Mouse (Mus musculus): ENCODE data around the gene Tubb2a. TPM values are rescaled to one million over a fixed set of nuclear protein-coding genes. Genes with fewer than 3 reads are reported as not detected.
"Not testable (repeated sequence)": the region's sequence is repeated elsewhere in the genome, so short reads cannot be mapped to it uniquely, and the experiment has no call there.

Gene Tubb2a
- polyA plus RNA-seq, 1 experiment, result 3,454 TPM

- peak; percentile 75 for DNase-seq (ENCODE audit: low read depth)
- TF ChIP-seq POLR2A (IDR thresholded peaks at IDR 0.05; ENCODE audit: borderline replicate concordance, extremely low read depth, insufficient read depth, insufficient read length, poor library complexity, severe bottlenecking), result 0 out of 2 replicates have a peak, but pooled peaks have one; percentile 7
- no peak for TF ChIP-seq CTCF (IDR thresholded peaks at IDR 0.05; ENCODE audit: borderline replicate concordance, extremely low read depth, insufficient read depth, insufficient read length)
Observed at GRCm38 (mm10) chr13:34088871-34089288, 11.1 kb upstream of the Tubb2a start.

- DNase-seq (ENCODE audit: low read depth), result peak; percentile 48
Observed at GRCm38 (mm10) chr13:34088201-34088649, 10.4 kb upstream of the Tubb2a start.

GRCm38 (mm10) chr13:34087052-34087812 is 9.4 kb upstream of the Tubb2a start:
- TF ChIP-seq CTCF (IDR thresholded peaks at IDR 0.05; ENCODE audit: borderline replicate concordance, extremely low read depth, insufficient read depth, insufficient read length), result no peak
- TF ChIP-seq POLR2A (IDR thresholded peaks at IDR 0.05; ENCODE audit: borderline replicate concordance, extremely low read depth, insufficient read depth, insufficient read length, poor library complexity, severe bottlenecking), result no peak
- peak; percentile 82 for DNase-seq (ENCODE audit: low read depth)

GRCm38 (mm10) chr13:34084026-34084750 is 6.4 kb upstream of the Tubb2a start:
- no peak for DNase-seq (ENCODE audit: low read depth)
- TF ChIP-seq CTCF (IDR thresholded peaks at IDR 0.05; ENCODE audit: borderline replicate concordance, extremely low read depth, insufficient read depth, insufficient read length) (no peak), POLR2A (IDR thresholded peaks at IDR 0.05; ENCODE audit: borderline replicate concordance, extremely low read depth, insufficient read depth, insufficient read length, poor library complexity, severe bottlenecking) (no peak)

- DNase-seq (ENCODE audit: low read depth), result peak; percentile 40
- TF ChIP-seq POLR2A (IDR thresholded peaks at IDR 0.05; ENCODE audit: borderline replicate concordance, extremely low read depth, insufficient read depth, insufficient read length, poor library complexity, severe bottlenecking) (no peak), CTCF (IDR thresholded peaks at IDR 0.05; ENCODE audit: borderline replicate concordance, extremely low read depth, insufficient read depth, insufficient read length) (no peak)
Observed at GRCm38 (mm10) chr13:34081926-34082325, 4.1 kb upstream of the Tubb2a start.

GRCm38 (mm10) chr13:34079801-34080200 is 2.0 kb upstream of the Tubb2a start:
- DNase-seq (ENCODE audit: low read depth), result no peak
- no peak for TF ChIP-seq CTCF (IDR thresholded peaks at IDR 0.05; ENCODE audit: borderline replicate concordance, extremely low read depth, insufficient read depth, insufficient read length)
- TF ChIP-seq POLR2A (IDR thresholded peaks at IDR 0.05; ENCODE audit: borderline replicate concordance, extremely low read depth, insufficient read depth, insufficient read length, poor library complexity, severe bottlenecking), result no peak

- DNase-seq (ENCODE audit: low read depth), result no peak
- TF ChIP-seq CTCF (IDR thresholded peaks at IDR 0.05; ENCODE audit: borderline replicate concordance, extremely low read depth, insufficient read depth, insufficient read length) (no peak), POLR2A (IDR thresholded peaks at IDR 0.05; ENCODE audit: borderline replicate concordance, extremely low read depth, insufficient read depth, insufficient read length, poor library complexity, severe bottlenecking) (no peak)
Observed at GRCm38 (mm10) chr13:34078500-34079280, 883 bp upstream of the Tubb2a start.

- peak; percentile 79 for DNase-seq (ENCODE audit: low read depth)
- no peak for TF ChIP-seq CTCF (IDR thresholded peaks at IDR 0.05; ENCODE audit: borderline replicate concordance, extremely low read depth, insufficient read depth, insufficient read length)
- 0 out of 2 replicates have a peak, but pooled peaks have one; percentile 11 for TF ChIP-seq POLR2A (IDR thresholded peaks at IDR 0.05; ENCODE audit: borderline replicate concordance, extremely low read depth, insufficient read depth, insufficient read length, poor library complexity, severe bottlenecking)
Observed at GRCm38 (mm10) chr13:34076561-34077491, 981 bp downstream of the Tubb2a start.

- not testable (repeated sequence) for DNase-seq (ENCODE audit: low read depth)
Observed at GRCm38 (mm10) chr13:34075893-34076292, 1.9 kb downstream of the Tubb2a start.

- DNase-seq (ENCODE audit: low read depth), result not testable (repeated sequence)
Observed at GRCm38 (mm10) chr13:34074441-34074840, 3.4 kb downstream of the Tubb2a start.

- peak; percentile 31 for DNase-seq (ENCODE audit: low read depth)
Observed at GRCm38 (mm10) chr13:34072847-34073246, 5.0 kb downstream of the Tubb2a start.

More at GRCm38 (mm10) chr13:34072847-34073246, 5.0 kb downstream of the Tubb2a start:
- TF ChIP-seq POLR2A (IDR thresholded peaks at IDR 0.05; ENCODE audit: borderline replicate concordance, extremely low read depth, insufficient read depth, insufficient read length, poor library complexity, severe bottlenecking), result no peak
- no peak for TF ChIP-seq CTCF (IDR thresholded peaks at IDR 0.05; ENCODE audit: borderline replicate concordance, extremely low read depth, insufficient read depth, insufficient read length)

Data from brain, embryonic 14.5 days (tissue).